Mouse (Mus musculus) kidney, postnatal 0 days (tissue): ENCODE data around the gene Dnaja2. TPM values are rescaled to one million over a fixed set of nuclear protein-coding genes. Genes with fewer than 3 reads are reported as not detected.
A peak's percentile ranks its signal among the peaks of the same experiment; 100 is the strongest.

Source experiments
- ATAC-seq: fragments of 200-750 bp; cut with Nextera tagmentation; replicated peaks from 2 replicates; pipeline ENCODE4 v1.8.0; 2017; ENCODE audit warnings: low read depth, moderate number of reproducible peaks, moderate TSS enrichment, moderate library complexity; ENCODE audit not compliant: low FRiP score
- DNase-seq: peaks from one replicate; pipeline ENCODE4 v3.0.0-alpha.2; 2016; ENCODE audit warnings: low spot score
- H3K27ac ChIP-seq: fragments of 300-500 bp; sonication (generic); 2 replicates; pipeline ENCODE4 v1.5.1; 2014; ENCODE audit warnings: mild to moderate bottlenecking
- H3K27me3 ChIP-seq: fragments of 300-500 bp; sonication (generic); 2 replicates; pipeline ENCODE4 v1.6.1; 2014; ENCODE audit warnings: low read length, mixed read lengths; ENCODE audit not compliant: insufficient read depth
- H3K36me3 ChIP-seq: fragments of 300-500 bp; sonication (generic); 2 replicates; pipeline ENCODE4 v1.6.1; 2014; ENCODE audit warnings: low read length, mixed read lengths; ENCODE audit not compliant: insufficient read depth
- H3K4me1 ChIP-seq: fragments of 300-500 bp; sonication (generic); replicated peaks from 2 replicates; pipeline ENCODE4 v1.6.1; 2014; ENCODE audit warnings: antibody characterized with exemption, low read length, mixed read lengths; ENCODE audit not compliant: insufficient read depth
- H3K4me2 ChIP-seq: fragments of 300-500 bp; sonication (generic); 2 replicates; pipeline ENCODE4 v1.6.1; 2014; ENCODE audit warnings: mild to moderate bottlenecking, low read length, moderate library complexity, mixed read lengths
- H3K4me3 ChIP-seq: fragments of 300-500 bp; sonication (generic); replicated peaks from 2 replicates; pipeline ENCODE4 v1.5.1; 2014; ENCODE audit warnings: low read depth, low read length
- H3K9ac ChIP-seq: fragments of 300-500 bp; sonication (generic); 2 replicates; pipeline ENCODE4 v1.6.1; 2014; ENCODE audit warnings: low read depth, low read length
- H3K9me3 ChIP-seq: fragments of 300-500 bp; sonication (generic); replicated peaks from 2 replicates; pipeline ENCODE4 v1.6.1; 2016; ENCODE audit warnings: low read length, inconsistent platforms, mixed read lengths
- CTCF ChIP-seq: IDR thresholded peaks from 2 replicates; pipeline ENCODE4 v1.5.1; 2016; ENCODE audit warnings: antibody characterized with exemption, low read depth, mild to moderate bottlenecking, moderate library complexity
- WGBS: fragments of 180-500 bp; shearing (Covaris S2); extraction: QIAGEN DNeasy Blood & Tissue Kit; methylation state at CpG from one replicate; pipeline ENCODE4 v1.1.7; 2014; 5-methylcytosine and 5-hydroxymethylcytosine counted together
- polyA plus RNA-seq: library from polyadenylated mRNA; unstranded; fragments of >200 nt; fragmentation: Nextera tagmentation; extraction: Ambion mirVana; gene quantifications from 2 replicates; pipeline ENCODE4 v1.2.1, GENCODE M21; 2015

Dnaja2 gene
- polyA plus RNA-seq, 1 experiment from 2014 or later: 143 TPM

DNA sequence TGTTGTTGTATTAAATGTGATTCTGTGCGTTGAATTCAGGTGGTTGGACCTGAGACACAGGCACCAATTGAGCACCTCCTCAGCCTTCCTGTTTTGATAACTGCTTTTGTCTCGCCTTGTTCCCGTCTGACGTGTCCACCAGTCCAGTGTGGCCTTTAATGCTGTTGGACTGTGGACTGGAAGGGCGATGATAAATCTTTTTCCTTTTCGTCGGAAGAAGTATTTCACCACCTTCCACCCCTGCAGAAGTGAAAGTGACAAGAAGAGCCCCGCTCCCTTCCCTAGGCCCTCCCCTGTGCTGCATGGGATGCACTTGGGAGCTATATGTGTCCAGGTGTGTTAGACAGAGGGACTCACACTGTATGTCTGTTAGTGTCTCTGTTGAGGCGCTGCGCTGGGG lies 54.7 kb downstream of the Dnaja2 start:
- H3K36me3 ChIP-seq: 0 out of 2 replicates have a peak, but pooled peaks cover 2% of the 10 kb centered on the region
- no peak for DNase-seq
- H3K9me3 ChIP-seq: no peaks in the 10 kb centered on the region
- WGBS: 65% methylated on average over 10 of the region's 10 CpGs
- ATAC-seq: no peak
- no peak overlapping the region for H3K4me3 ChIP-seq
- no peak overlapping the region for H3K27ac ChIP-seq
- no peak overlapping the region for H3K4me2 ChIP-seq
- no peaks in the 10 kb centered on the region for H3K27me3 ChIP-seq
- TF ChIP-seq CTCF: no peak
- no peak overlapping the region for H3K9ac ChIP-seq
- no peaks in the 10 kb centered on the region for H3K4me1 ChIP-seq

DNA sequence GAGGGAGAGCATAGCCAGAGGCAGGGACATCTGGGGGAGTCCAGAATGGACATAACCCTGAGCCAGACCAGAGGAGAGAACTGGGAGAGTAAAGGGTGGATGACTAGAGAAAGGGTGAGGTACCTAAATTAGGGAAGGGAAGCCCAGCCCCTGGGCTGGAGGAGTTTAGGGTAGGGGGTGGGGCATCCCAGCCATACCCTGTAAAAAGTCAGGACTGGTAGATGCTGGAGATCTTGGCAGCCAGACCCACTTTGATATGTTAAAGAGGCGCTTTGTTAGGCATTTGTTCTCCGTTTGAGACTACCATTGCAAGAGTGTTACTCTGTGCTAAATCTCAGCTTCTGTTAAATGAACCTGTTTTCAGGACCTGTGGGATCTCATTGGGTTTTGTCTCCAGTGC lies 56.6 kb downstream of the Dnaja2 start:
- Histone ChIP-seq H3K36me3 (no peaks in the 10 kb centered on the region), H3K4me3 (no peak overlapping the region), H3K27ac (no peak overlapping the region), H3K9ac (no peak overlapping the region), H3K9me3 (no peaks in the 10 kb centered on the region), H3K4me2 (no peak overlapping the region), H3K4me1 (no peaks in the 10 kb centered on the region), H3K27me3 (no peaks in the 10 kb centered on the region)
- no peak for ATAC-seq
- DNase-seq: no peak
- TF ChIP-seq CTCF: no peak
- WGBS: 53% methylated on average over 2 of the region's 2 CpGs

DNA sequence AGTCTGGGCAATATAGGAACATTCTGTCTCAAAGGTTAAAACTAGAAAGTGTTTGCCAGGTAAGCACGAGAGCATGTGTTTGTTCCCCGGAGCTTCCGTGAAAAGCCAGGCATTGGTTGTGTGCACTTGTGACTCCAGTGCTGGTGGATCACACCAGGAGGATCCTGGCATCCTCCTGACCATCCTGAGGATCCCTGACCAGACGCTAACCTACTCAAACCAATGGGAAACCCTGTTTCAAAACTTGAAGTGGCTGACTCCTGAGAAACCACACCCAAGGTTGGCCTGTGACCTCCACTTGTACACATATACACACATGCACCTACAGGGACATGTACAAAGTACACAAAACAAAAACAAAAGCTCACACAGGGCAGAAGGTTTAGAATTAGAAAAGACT lies 58.4 kb downstream of the Dnaja2 start:
- Histone ChIP-seq H3K27ac (no peak overlapping the region), H3K27me3 (no peaks in the 10 kb centered on the region), H3K4me2 (no peak overlapping the region), H3K9ac (no peak overlapping the region), H3K4me3 (no peak overlapping the region), H3K36me3 (no peaks in the 10 kb centered on the region), H3K9me3 (no peaks in the 10 kb centered on the region), H3K4me1 (0 out of 2 replicates have a peak, but pooled peaks cover 3% of the 10 kb centered on the region)
- 91% methylated on average over 4 of the region's 4 CpGs for WGBS
- no peak for ATAC-seq
- no peak for TF ChIP-seq CTCF
- no peak for DNase-seq

DNA sequence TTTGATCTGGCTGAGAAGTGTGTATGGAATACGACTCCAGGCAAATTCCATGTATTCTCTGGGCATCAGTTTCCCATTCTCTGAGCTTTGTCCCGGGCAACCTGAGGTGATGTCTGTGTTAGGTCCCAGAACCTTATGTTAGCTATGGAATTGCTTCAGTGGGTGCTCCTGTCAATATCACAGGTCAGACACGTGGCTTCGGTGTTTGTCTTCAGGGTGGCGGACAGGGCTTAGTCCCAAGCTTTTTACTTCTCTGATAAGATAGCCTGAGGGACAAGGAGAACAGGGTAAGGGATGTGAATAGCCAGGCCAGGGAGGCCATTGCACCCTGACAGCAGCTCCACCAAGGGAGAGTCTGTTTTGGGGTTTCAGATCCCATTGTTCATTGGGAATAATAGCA lies 59.0 kb downstream of the Dnaja2 start:
- TF ChIP-seq CTCF: no peak
- Histone ChIP-seq H3K4me3 (no peak overlapping the region), H3K9me3 (no peaks in the 10 kb centered on the region), H3K4me2 (no peak overlapping the region), H3K36me3 (no peaks in the 10 kb centered on the region), H3K9ac (no peak overlapping the region), H3K27ac (no peak overlapping the region), H3K27me3 (no peaks in the 10 kb centered on the region), H3K4me1 (0 out of 2 replicates have a peak, but pooled peaks cover 3% of the 10 kb centered on the region)
- 88% methylated on average over 5 of the region's 5 CpGs for WGBS
- no peak for ATAC-seq
- DNase-seq: no peak

DNA sequence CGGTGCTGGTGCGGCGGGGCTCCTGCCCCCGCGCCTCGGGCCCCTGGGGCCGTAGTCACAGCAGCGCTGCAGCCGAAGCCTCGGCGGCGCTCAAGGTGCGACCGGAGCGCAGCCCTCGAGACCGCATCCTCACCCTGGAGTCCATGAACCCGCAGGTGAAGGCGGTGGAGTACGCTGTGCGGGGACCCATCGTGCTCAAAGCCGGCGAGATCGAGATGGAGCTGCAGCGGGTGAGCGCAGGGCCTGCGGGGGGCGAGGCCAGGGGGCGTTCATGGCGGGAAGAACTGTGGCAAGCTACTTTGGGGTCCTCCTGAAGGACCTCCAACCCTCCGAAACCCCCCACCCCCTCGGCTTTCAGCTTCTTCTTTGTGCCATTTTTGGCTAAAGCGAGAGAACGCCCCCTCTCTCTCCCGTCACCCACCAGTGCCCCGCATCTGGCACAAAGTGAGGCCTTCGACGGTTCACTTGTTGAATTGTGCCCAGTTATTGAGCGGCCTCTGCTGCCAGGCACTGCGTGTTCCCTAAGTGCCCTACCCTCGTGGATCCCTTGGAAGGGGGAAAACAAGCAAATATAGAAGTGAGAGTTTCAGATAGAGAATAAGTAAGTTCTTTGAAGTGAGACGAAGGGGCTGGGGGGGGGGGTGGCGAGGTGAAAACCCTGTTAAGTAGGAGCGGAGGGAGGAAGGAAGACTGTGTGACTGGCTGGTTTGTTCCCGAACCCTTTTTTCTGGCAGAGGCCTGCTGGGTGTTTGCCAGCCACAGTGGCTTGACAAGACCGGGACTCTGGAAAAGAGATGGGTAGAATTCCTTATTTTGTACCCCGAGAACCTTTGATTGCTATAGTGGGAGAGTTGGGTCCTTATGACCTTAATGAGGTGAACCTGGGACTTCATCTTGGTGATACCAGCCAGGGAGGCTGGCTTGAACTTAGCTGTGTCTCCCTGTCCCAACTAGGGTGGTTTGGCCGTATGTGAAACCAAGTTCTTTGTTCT lies 61.9 kb downstream of the Dnaja2 start:
- ATAC-seq (peak; percentile 19), DNase-seq (no peak)
- Histone ChIP-seq H3K4me2 (peak overlapping the region; percentile 100), H3K27ac (peak overlapping the region; percentile 60; the same call in 1 of the 2 replicates), H3K9ac (peak overlapping the region; percentile 70), H3K27me3 (no peaks in the 10 kb centered on the region), H3K9me3 (no peaks in the 10 kb centered on the region), H3K4me1 (0 out of 2 replicates have a peak, but pooled peaks cover 3% of the 10 kb centered on the region), H3K4me3 (peak overlapping the region; percentile 76), H3K36me3 (no peaks in the 10 kb centered on the region)
- TF ChIP-seq CTCF: no peak; the same call in 1 of the 2 replicates
- WGBS: 7% methylated on average over 46 of the region's 49 CpGs

DNA sequence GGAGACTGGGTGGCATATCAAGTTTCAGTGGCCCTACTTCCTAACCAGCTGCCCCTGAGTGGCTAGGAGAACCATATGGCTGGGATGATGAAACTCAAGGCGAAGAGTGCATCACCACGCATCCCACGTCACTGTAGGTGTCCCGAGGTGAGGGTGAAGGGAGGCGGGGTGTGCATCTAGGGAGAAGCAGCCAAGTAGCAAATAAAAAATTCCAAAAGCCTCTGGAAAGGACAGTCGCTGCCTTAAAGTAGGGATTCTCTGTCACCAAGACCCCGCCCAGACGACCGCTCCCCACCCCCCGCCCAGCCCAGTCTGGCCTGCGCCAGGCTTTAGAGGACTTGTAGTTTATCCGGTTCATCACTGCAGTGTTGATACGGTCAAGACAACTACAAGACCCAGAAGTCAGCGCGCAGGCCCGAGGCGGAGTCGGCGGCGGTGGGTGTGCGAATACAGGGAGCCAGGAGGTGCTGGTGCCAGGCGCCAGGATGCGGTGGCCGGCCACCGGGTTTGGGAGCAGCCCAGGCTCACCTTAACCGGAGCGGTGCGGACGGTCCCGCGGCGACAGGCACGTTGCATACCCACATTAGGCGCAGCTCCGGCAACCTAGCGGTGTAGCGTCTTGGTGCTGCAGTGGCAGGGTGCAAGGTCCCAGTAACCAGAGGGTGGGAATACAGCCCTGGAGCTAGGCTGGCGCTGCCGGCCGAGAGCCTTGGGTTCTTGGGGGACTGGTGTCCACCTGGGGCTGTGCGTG lies 62.8 kb downstream of the Dnaja2 start, which contains the start of gene Gpt2:
Gpt2 (plus strand) TSS at position 452 of the 751 bp plus-strand sequence.
- peak; percentile 35; the same call in 1 of the 2 replicates for TF ChIP-seq CTCF
- no peaks in the 10 kb centered on the region for H3K27me3 ChIP-seq
- peak within 1 kb of the TSS; percentile 76 for H3K4me3 ChIP-seq
- peak within 1 kb of the TSS; percentile 70 for H3K9ac ChIP-seq
- DNase-seq: peak; percentile 97
- peak within 1 kb of the TSS; percentile 60; the same call in 1 of the 2 replicates for H3K27ac ChIP-seq
- peak within 1 kb of the TSS; percentile 100 for H3K4me2 ChIP-seq
- peak; percentile 99 for ATAC-seq
- no peaks in the 10 kb centered on the region for H3K9me3 ChIP-seq
- 1% methylated on average over 41 of the region's 41 CpGs for WGBS
- H3K4me1 ChIP-seq: 0 out of 2 replicates have a peak, but pooled peaks cover 3% of the 10 kb centered on the region
- no peaks in the 10 kb centered on the region for H3K36me3 ChIP-seq
